Mouse (Mus musculus) frontal cortex, postnatal 14 days (tissue): ENCODE measurements around the gene Psmd6.

ENCODE experiments used
- DNase-seq, 2 experiments: peaks; one replicate each; pipeline ENCODE4 v3.0.0; 2022; ENCODE audit warnings: low spot score in 2 of 2

Psmd6 gene

GRCm38 (mm10) chr14:14064486-14065141 is 56.2 kb downstream of the Psmd6 start:
- DNase-seq, result no peak

GRCm38 (mm10) chr14:14063382-14063781 is 57.4 kb downstream of the Psmd6 start:
- no peak for DNase-seq

- no peak for DNase-seq
Measured at GRCm38 (mm10) chr14:14062531-14063245, 58.1 kb downstream of the Psmd6 start.
